Mouse (Mus musculus) lung, embryonic 14.5 days (tissue): Measurements from ENCODE around the gene Hoxb5. TPM values are rescaled to one million over a fixed set of nuclear protein-coding genes. Genes with fewer than 3 reads are reported as not detected.

Experiments used
- ATAC-seq: fragments of 200-750 bp; cut with Nextera tagmentation; 2 replicates; pipeline ENCODE4 v1.8.0; 2017; ENCODE audit warnings: mild to moderate bottlenecking, moderate TSS enrichment, moderate library complexity; ENCODE audit not compliant: insufficient read depth
- DNase-seq: peaks from one replicate; pipeline ENCODE4 v3.0.0-alpha.2; 2015
- H3K27ac ChIP-seq: fragments of 300-500 bp; sonication (generic); 2 replicates; pipeline ENCODE4 v1.5.1; 2014; ENCODE audit warnings: low read depth, mild to moderate bottlenecking, moderate library complexity
- H3K27me3 ChIP-seq: fragments of 300-500 bp; sonication (generic); 2 replicates; pipeline ENCODE4 v1.6.1; 2014; ENCODE audit warnings: low read length, control low read depth; ENCODE audit not compliant: insufficient read depth
- H3K36me3 ChIP-seq: fragments of 300-500 bp; sonication (generic); 2 replicates; pipeline ENCODE4 v1.6.1; 2014; ENCODE audit warnings: control low read depth; ENCODE audit not compliant: insufficient read depth
- H3K4me1 ChIP-seq: fragments of 300-500 bp; sonication (generic); 2 replicates; pipeline ENCODE4 v1.6.1; 2014; ENCODE audit warnings: antibody characterized with exemption, control low read depth; ENCODE audit not compliant: insufficient read depth
- H3K4me2 ChIP-seq: fragments of 300-500 bp; sonication (generic); 2 replicates; pipeline ENCODE4 v1.6.1; 2014; ENCODE audit warnings: mild to moderate bottlenecking
- H3K4me3 ChIP-seq: fragments of 300-500 bp; sonication (generic); 2 replicates; pipeline ENCODE4 v1.5.1; 2014; ENCODE audit warnings: low read depth, low read length
- H3K9ac ChIP-seq: fragments of 300-500 bp; sonication (generic); 2 replicates; pipeline ENCODE4 v1.6.1; 2014
- H3K9me3 ChIP-seq: fragments of 300-500 bp; sonication (generic); 2 replicates; pipeline ENCODE4 v1.6.1; 2016; ENCODE audit warnings: low read depth, low read length, control low read depth
- CTCF ChIP-seq: IDR thresholded peaks from 2 replicates; pipeline ENCODE4 v1.5.1; 2016; ENCODE audit warnings: antibody characterized with exemption, low read depth
- WGBS: fragments of 180-500 bp; shearing (Covaris S2); extraction: QIAGEN DNeasy Blood & Tissue Kit; methylation state at CpG from one replicate; pipeline ENCODE4 v1.1.7; 2014; 5-methylcytosine and 5-hydroxymethylcytosine counted together
- polyA plus RNA-seq: library from polyadenylated mRNA; unstranded; fragments of >200 nt; fragmentation: Nextera tagmentation; extraction: Ambion mirVana; gene quantifications from 2 replicates; pipeline ENCODE4 v1.2.1, GENCODE M21; 2014

Hoxb5 gene
- polyA plus RNA-seq, 1 experiment from 2014 or later, result 76.1 TPM

GRCm38 (mm10) chr11:96289837-96290236, 13.3 kb upstream of the Hoxb5 start:
- no peak for TF ChIP-seq CTCF
- Histone ChIP-seq H3K36me3 (no peaks in the 10 kb centered on the region), H3K27ac (no peak overlapping the region), H3K9ac (no peak overlapping the region), H3K27me3 (peaks cover 91% of the 10 kb centered on the region), H3K4me1 (0 out of 2 replicates have a peak, but pooled peaks cover 7% of the 10 kb centered on the region), H3K4me2 (no peak overlapping the region), H3K9me3 (no peaks in the 10 kb centered on the region), H3K4me3 (no peak overlapping the region)
- 27% methylated on average over 6 of the region's 6 CpGs for WGBS
- no peak for ATAC-seq
- no peak for DNase-seq

- Histone ChIP-seq H3K9ac (no peak overlapping the region), H3K9me3 (no peaks in the 10 kb centered on the region), H3K4me2 (no peak overlapping the region), H3K27me3 (peaks cover 92% of the 10 kb centered on the region), H3K27ac (no peak overlapping the region), H3K4me1 (0 out of 2 replicates have a peak, but pooled peaks cover 7% of the 10 kb centered on the region), H3K4me3 (no peak overlapping the region), H3K36me3 (no peaks in the 10 kb centered on the region)
- no peak for TF ChIP-seq CTCF
- no peak for ATAC-seq
- DNase-seq, result no peak
- 34% methylated on average over 17 of the region's 17 CpGs for WGBS
Observed at GRCm38 (mm10) chr11:96290705-96291355, 12.3 kb upstream of the Hoxb5 start.

GRCm38 (mm10) chr11:96291681-96292564, 11.2 kb upstream of the Hoxb5 start, which contains the start of gene Hoxb6:
TSS of gene Hoxb6 (plus strand) at chr11:96292476.
- DNase-seq (no peak), ATAC-seq (no peak)
- Histone ChIP-seq H3K4me3 (peak within 1 kb of the TSS; percentile 23), H3K27me3 (peaks cover 94% of the 10 kb centered on the region), H3K36me3 (no peaks in the 10 kb centered on the region), H3K9me3 (no peaks in the 10 kb centered on the region), H3K4me1 (0 out of 2 replicates have a peak, but pooled peaks cover 7% of the 10 kb centered on the region), H3K4me2 (peak within 1 kb of the TSS; percentile 61; the same call in 1 of the 2 replicates), H3K9ac (no peak within 1 kb of the TSS), H3K27ac (no peak within 1 kb of the TSS)
- WGBS, result 9% methylated on average over 22 of the region's 22 CpGs
- TF ChIP-seq CTCF, result no peak

GRCm38 (mm10) chr11:96292565-96293301, 10.4 kb upstream of the Hoxb5 start:
- Histone ChIP-seq H3K27ac (no peak overlapping the region), H3K4me2 (peak overlapping the region; percentile 61; the same call in 1 of the 2 replicates), H3K27me3 (peaks cover 94% of the 10 kb centered on the region), H3K36me3 (no peaks in the 10 kb centered on the region), H3K9ac (no peak overlapping the region), H3K4me1 (0 out of 2 replicates have a peak, but pooled peaks cover 4% of the 10 kb centered on the region), H3K9me3 (no peaks in the 10 kb centered on the region), H3K4me3 (peak overlapping the region; percentile 23)
- ATAC-seq (no peak), DNase-seq (no peak)
- 10% methylated on average over 12 of the region's 12 CpGs for WGBS
- no peak for TF ChIP-seq CTCF

- H3K9ac ChIP-seq, result no peak overlapping the region
- H3K9me3 ChIP-seq, result no peaks in the 10 kb centered on the region
- 19% methylated on average over 22 of the region's 22 CpGs for WGBS
- no peaks in the 10 kb centered on the region for H3K36me3 ChIP-seq
- H3K4me3 ChIP-seq, result peak overlapping the region; percentile 23
- no peak overlapping the region; the same call in 1 of the 2 replicates for H3K27ac ChIP-seq
- H3K4me1 ChIP-seq, result 0 out of 2 replicates have a peak, but pooled peaks cover 4% of the 10 kb centered on the region
- peak overlapping the region; percentile 61; the same call in 1 of the 2 replicates for H3K4me2 ChIP-seq
- DNase-seq (no peak), ATAC-seq (no peak)
- TF ChIP-seq CTCF, result no peak
- peaks cover 93% of the 10 kb centered on the region for H3K27me3 ChIP-seq
Observed at GRCm38 (mm10) chr11:96293302-96293921, 9.7 kb upstream of the Hoxb5 start.

GRCm38 (mm10) chr11:96294245-96295091, 8.7 kb upstream of the Hoxb5 start:
- TF ChIP-seq CTCF, result peak; percentile 80
- H3K27me3 ChIP-seq, result peaks cover 97% of the 10 kb centered on the region
- H3K36me3 ChIP-seq, result no peaks in the 10 kb centered on the region
- DNase-seq (peak; percentile 96), ATAC-seq (0 out of 2 replicates have a peak, but pooled peaks have one; percentile 18)
- H3K4me2 ChIP-seq, result peak overlapping the region; percentile 61
- H3K4me3 ChIP-seq, result peak overlapping the region; percentile 23
- 0 out of 2 replicates have a peak overlapping the region, but pooled peaks have one; percentile 26 for H3K9ac ChIP-seq
- H3K4me1 ChIP-seq, result 0 out of 2 replicates have a peak, but pooled peaks cover 4% of the 10 kb centered on the region
- WGBS, result 2% methylated on average over 32 of the region's 32 CpGs
- no peak overlapping the region for H3K27ac ChIP-seq
- no peaks in the 10 kb centered on the region for H3K9me3 ChIP-seq
